Mouse (Mus musculus) ES-Bruce4 (cell line): ENCODE data around the gene Il33.

ENCODE experiments used
- CTCF ChIP-seq: IDR thresholded peaks from one replicate; pipeline ENCODE4 v1.8.1; 2011; ENCODE audit warnings: low read depth, low read length
- EP300 ChIP-seq: IDR thresholded peaks from 2 replicates; pipeline ENCODE4 v1.6.1; 2011; ENCODE audit warnings: low read depth, low read length; ENCODE audit not compliant: insufficient read depth
- POLR2A ChIP-seq: IDR thresholded peaks from one replicate; pipeline ENCODE4 v1.8.1; 2011; ENCODE audit warnings: low read length; ENCODE audit not compliant: insufficient read depth

DNA sequence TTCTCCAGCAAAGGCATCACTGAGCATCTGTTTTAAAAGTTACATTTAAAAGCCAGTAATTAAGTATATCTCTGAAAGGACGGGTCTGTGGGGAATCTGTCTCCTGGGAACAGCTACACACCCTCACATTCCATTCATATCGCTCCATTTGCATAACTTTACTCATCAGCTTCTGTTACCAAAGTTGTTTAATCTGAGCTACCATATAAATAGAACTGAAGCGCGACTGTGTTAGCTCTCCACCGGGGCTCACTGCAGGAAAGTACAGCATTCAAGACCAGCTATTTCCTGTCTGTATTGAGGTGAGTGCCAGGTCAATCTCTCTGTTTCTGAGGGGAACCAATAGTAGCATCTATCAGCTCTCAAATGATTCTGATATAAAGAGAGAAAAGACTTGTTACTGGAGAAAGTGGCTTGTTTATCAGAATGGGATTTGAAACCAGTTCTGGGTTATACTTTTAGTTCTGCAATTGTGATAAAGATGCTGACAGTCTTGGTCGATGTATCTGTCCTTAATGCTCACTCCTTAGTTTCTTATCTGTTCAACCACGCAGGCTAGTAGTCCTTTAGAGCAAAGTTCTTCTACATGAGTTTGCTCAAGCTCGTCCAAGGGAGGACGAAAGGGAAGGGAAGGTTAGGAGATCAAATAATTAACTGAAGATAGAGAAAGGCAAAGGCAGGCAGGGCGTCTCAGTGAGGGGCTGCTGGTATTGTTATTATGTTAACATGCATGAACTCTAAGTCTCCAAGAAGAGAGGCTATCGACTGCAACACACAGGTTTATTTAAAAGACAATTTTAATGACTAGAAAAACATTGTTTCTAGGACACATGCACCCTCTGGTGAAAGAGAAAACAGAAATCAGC is 20.9 kb downstream of the Il33 start:
- TF ChIP-seq CTCF (no peak), EP300 (peak; percentile 28; the same call in 1 of the 2 replicates), POLR2A (no peak)
